Mouse (Mus musculus) E14TG2a.4 (cell line): ENCODE results near the gene Bicdl1.

Source experiments
- CTCF ChIP-seq: conservative IDR thresholded peaks from 2 replicates; pipeline ENCODE4 v1.5.1; 2014; ENCODE audit warnings: low read length
- NANOG ChIP-seq: IDR thresholded peaks from 2 replicates; pipeline ENCODE4 v1.6.1; 2014; ENCODE audit warnings: borderline replicate concordance, low read length, mixed read lengths

DNA sequence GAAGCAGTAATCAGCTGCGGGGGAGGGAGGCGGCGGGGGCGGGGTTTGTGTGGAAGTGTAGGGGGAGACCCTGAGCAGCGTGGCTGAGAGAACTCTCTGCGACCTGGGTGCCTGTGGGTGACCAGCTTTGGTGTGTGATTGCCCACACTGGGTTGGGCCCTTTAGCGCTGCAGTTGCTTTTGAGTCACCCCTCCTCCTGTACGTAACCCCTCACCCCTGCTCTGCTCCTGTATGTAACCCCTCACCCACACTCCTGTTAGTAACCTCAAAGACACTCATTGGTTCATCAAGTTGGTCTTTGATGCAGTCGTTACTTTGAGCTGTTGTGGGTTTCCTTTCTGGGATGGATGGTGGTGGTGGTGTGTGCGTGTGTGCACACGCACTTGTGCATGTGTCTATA is 29.5 kb upstream of the Bicdl1 start:
- TF ChIP-seq CTCF (no peak), NANOG (no peak)
